Mouse (Mus musculus) lung, postnatal 14 days (tissue): ENCODE results near the gene Asf1b.
A peak's percentile ranks its signal among the peaks of the same experiment; 100 is the strongest.
"Not testable (repeated sequence)": the region's sequence is repeated elsewhere in the genome, so short reads cannot be mapped to it uniquely, and the experiment has no call there.

Experiments
- DNase-seq: peaks from one replicate; pipeline ENCODE4 v3.0.0; 2021

Asf1b gene

GRCm38 (mm10) chr8:83964015-83964765 is 8.9 kb downstream of the Asf1b start:
- DNase-seq: peak; percentile 79

- DNase-seq: no peak
These were observed 12.4 kb downstream of the Asf1b start for GRCm38 (mm10) chr8:83967701-83968100.

- no peak for DNase-seq
These were observed 15.8 kb downstream of the Asf1b start for GRCm38 (mm10) chr8:83971121-83971520.

- no peak for DNase-seq
These were observed 16.4 kb downstream of the Asf1b start for GRCm38 (mm10) chr8:83971661-83972060.

- DNase-seq: peak; percentile 96
These were observed 17.1 kb downstream of the Asf1b start, which contains the start of gene Prkaca for GRCm38 (mm10) chr8:83972150-83973120. Gene Prkaca (plus strand): TSS chr8:83972993.

- peak; percentile 14 for DNase-seq
These were observed 18.1 kb downstream of the Asf1b start for GRCm38 (mm10) chr8:83973161-83974031.

- DNase-seq: peak; percentile 33
These were observed 19.2 kb downstream of the Asf1b start for GRCm38 (mm10) chr8:83974521-83974920.

- peak; percentile 20 for DNase-seq
These were observed 20.9 kb downstream of the Asf1b start for GRCm38 (mm10) chr8:83976101-83976630.

GRCm38 (mm10) chr8:83976779-83977350 is 21.6 kb downstream of the Asf1b start:
- DNase-seq: no peak

- no peak for DNase-seq
These were observed 22.3 kb downstream of the Asf1b start for GRCm38 (mm10) chr8:83977646-83978045.

GRCm38 (mm10) chr8:83978200-83978599 is 22.9 kb downstream of the Asf1b start:
- DNase-seq: no peak

- no peak for DNase-seq
These were observed 24.9 kb downstream of the Asf1b start for GRCm38 (mm10) chr8:83980250-83980649.

- DNase-seq: no peak
These were observed 25.5 kb downstream of the Asf1b start for GRCm38 (mm10) chr8:83980845-83981244.

GRCm38 (mm10) chr8:83981533-83981932 is 26.2 kb downstream of the Asf1b start:
- no peak for DNase-seq

- no peak for DNase-seq
These were observed 27.1 kb downstream of the Asf1b start for GRCm38 (mm10) chr8:83982449-83982848.

- DNase-seq: not testable (repeated sequence)
These were observed 27.9 kb downstream of the Asf1b start for GRCm38 (mm10) chr8:83983222-83983621.

- DNase-seq: no peak
These were observed 33.9 kb downstream of the Asf1b start for GRCm38 (mm10) chr8:83989243-83989642.

- no peak for DNase-seq
These were observed 34.9 kb downstream of the Asf1b start for GRCm38 (mm10) chr8:83990170-83990569.

- DNase-seq: no peak
These were observed 37.2 kb downstream of the Asf1b start for GRCm38 (mm10) chr8:83992488-83992887.

GRCm38 (mm10) chr8:83994030-83994429 is 38.7 kb downstream of the Asf1b start:
- no peak for DNase-seq

GRCm38 (mm10) chr8:83995973-83996372 is 40.7 kb downstream of the Asf1b start:
- no peak for DNase-seq
